Mouse (Mus musculus) cerebellum, adult 2 months (tissue): ENCODE results near the gene Cntln.

Source experiments
- CTCF ChIP-seq: fragments of 200-500 bp; IDR thresholded peaks from 2 replicates; pipeline ENCODE4 v1.5.1; 2011; ENCODE audit warnings: low read depth, mild to moderate bottlenecking, control low read depth, low read length, moderate library complexity, borderline replicate concordance; ENCODE audit not compliant: insufficient read depth
- POLR2A ChIP-seq: fragments of 200-500 bp; IDR thresholded peaks from 2 replicates; pipeline ENCODE4 v1.6.1; 2011; ENCODE audit warnings: low read length, control low read depth, borderline replicate concordance; ENCODE audit not compliant: insufficient read depth

- TF ChIP-seq CTCF (no peak), POLR2A (no peak)
These were observed 222.3 kb downstream of the Cntln start for GRCm38 (mm10) chr4:85106416-85106815.
